Mouse (Mus musculus): ENCODE measurements around the gene Olfr548-ps1. TPM values are rescaled to one million over a fixed set of nuclear protein-coding genes. Genes with fewer than 3 reads are reported as not detected.

Olfr548-ps1 gene
- polyA plus RNA-seq, 1 experiment from 2014 or later, result not detected

- under 1% methylated on average over 54 of the region's 54 CpGs for WGBS
These were observed 27.8 kb upstream of the Olfr548-ps1 start for GRCm38 (mm10) chr7:102512814-102513435.

DNA sequence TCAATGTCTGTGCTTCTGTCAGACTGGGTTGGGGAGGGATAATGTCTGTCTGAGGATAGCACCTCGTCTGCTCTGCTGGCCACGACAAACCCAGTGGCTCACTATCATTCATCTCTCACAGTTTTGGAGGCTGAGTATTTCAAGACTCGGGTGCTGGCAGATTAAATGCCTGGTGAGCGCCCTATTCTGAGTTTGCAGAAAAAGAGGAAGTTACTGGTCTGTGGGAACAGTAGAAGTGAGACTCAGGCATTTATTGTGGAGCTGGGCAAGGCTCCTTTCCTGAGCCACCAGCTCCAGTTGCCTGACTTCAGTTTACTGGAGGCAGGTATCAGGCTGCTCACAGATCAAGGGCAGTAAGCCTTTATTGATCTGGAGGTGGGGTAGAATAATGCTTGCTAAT, 26.6 kb upstream of the Olfr548-ps1 start:
- Histone ChIP-seq H3K9ac (ENCODE audit: low read length) (no peak overlapping the region), H3K4me2 (ENCODE audit: low read depth, low read length, severe bottlenecking) (no peak overlapping the region), H3K27me3 (ENCODE audit: control insufficient read depth, insufficient read depth, low read length) (peaks cover 4% of the 10 kb centered on the region; the same call in 1 of the 2 replicates), H3K4me1 (replicated peaks; ENCODE audit: control insufficient read depth, insufficient read depth, low read length) (no peaks in the 10 kb centered on the region), H3K9me3 (ENCODE audit: control insufficient read depth, low read length) (no peaks in the 10 kb centered on the region), H3K4me3 (ENCODE audit: low read depth, low read length) (no peak overlapping the region), H3K36me3 (ENCODE audit: control insufficient read depth, insufficient read depth, low read length) (no peaks in the 10 kb centered on the region), H3K27ac (ENCODE audit: low read depth, low read length) (no peak overlapping the region)
- 81% methylated on average over 4 of the region's 4 CpGs for WGBS
- ATAC-seq (replicated peaks; ENCODE audit: low FRiP score), result no peak
- DNase-seq (ENCODE audit: low spot score), result no peak

More at GRCm38 (mm10) chr7:102512814-102513435, 27.8 kb upstream of the Olfr548-ps1 start:
- H3K4me1 ChIP-seq (replicated peaks; ENCODE audit: control insufficient read depth, insufficient read depth, low read length), result no peaks in the 10 kb centered on the region
- ATAC-seq (replicated peaks; ENCODE audit: low FRiP score) (peak; percentile 96), DNase-seq (ENCODE audit: low spot score) (peak; percentile 93)
- no peak overlapping the region for H3K27ac ChIP-seq (ENCODE audit: low read depth, low read length)
- H3K9ac ChIP-seq (ENCODE audit: low read length), result peak overlapping the region; percentile 69
- H3K27me3 ChIP-seq (ENCODE audit: control insufficient read depth, insufficient read depth, low read length), result peaks cover 4% of the 10 kb centered on the region; the same call in 1 of the 2 replicates
- no peaks in the 10 kb centered on the region for H3K36me3 ChIP-seq (ENCODE audit: control insufficient read depth, insufficient read depth, low read length)
- H3K4me3 ChIP-seq (ENCODE audit: low read depth, low read length), result peak overlapping the region; percentile 46
- peak overlapping the region; percentile 87 for H3K4me2 ChIP-seq (ENCODE audit: low read depth, low read length, severe bottlenecking)
- no peaks in the 10 kb centered on the region for H3K9me3 ChIP-seq (ENCODE audit: control insufficient read depth, low read length)

- peaks cover 4% of the 10 kb centered on the region; the same call in 1 of the 2 replicates for H3K27me3 ChIP-seq (ENCODE audit: control insufficient read depth, insufficient read depth, low read length)
- H3K27ac ChIP-seq (ENCODE audit: low read depth, low read length), result no peak overlapping the region
- no peak overlapping the region for H3K4me3 ChIP-seq (ENCODE audit: low read depth, low read length)
- no peak overlapping the region for H3K9ac ChIP-seq (ENCODE audit: low read length)
- H3K9me3 ChIP-seq (ENCODE audit: control insufficient read depth, low read length), result no peaks in the 10 kb centered on the region
- H3K4me1 ChIP-seq (replicated peaks; ENCODE audit: control insufficient read depth, insufficient read depth, low read length), result no peaks in the 10 kb centered on the region
- H3K36me3 ChIP-seq (ENCODE audit: control insufficient read depth, insufficient read depth, low read length), result no peaks in the 10 kb centered on the region
- DNase-seq (ENCODE audit: low spot score) (no peak), ATAC-seq (replicated peaks; ENCODE audit: low FRiP score) (no peak)
- no peak overlapping the region for H3K4me2 ChIP-seq (ENCODE audit: low read depth, low read length, severe bottlenecking)
- WGBS, result 89% methylated on average over 10 of the region's 10 CpGs
These were observed 24.2 kb upstream of the Olfr548-ps1 start for GRCm38 (mm10) chr7:102516261-102517050.

- no peak overlapping the region for H3K4me3 ChIP-seq (ENCODE audit: low read depth, low read length)
- peaks cover 4% of the 10 kb centered on the region; the same call in 1 of the 2 replicates for H3K27me3 ChIP-seq (ENCODE audit: control insufficient read depth, insufficient read depth, low read length)
- H3K9ac ChIP-seq (ENCODE audit: low read length), result no peak overlapping the region
- ATAC-seq (replicated peaks; ENCODE audit: low FRiP score), result no peak
- no peak overlapping the region for H3K4me2 ChIP-seq (ENCODE audit: low read depth, low read length, severe bottlenecking)
- DNase-seq (ENCODE audit: low spot score), result no peak
- no peak overlapping the region for H3K27ac ChIP-seq (ENCODE audit: low read depth, low read length)
- no peaks in the 10 kb centered on the region for H3K36me3 ChIP-seq (ENCODE audit: control insufficient read depth, insufficient read depth, low read length)
- 90% methylated on average over 2 of the region's 2 CpGs for WGBS
- no peaks in the 10 kb centered on the region for H3K9me3 ChIP-seq (ENCODE audit: control insufficient read depth, low read length)
- no peaks in the 10 kb centered on the region for H3K4me1 ChIP-seq (replicated peaks; ENCODE audit: control insufficient read depth, insufficient read depth, low read length)
These were observed 23.7 kb upstream of the Olfr548-ps1 start for GRCm38 (mm10) chr7:102517051-102517335.

GRCm38 (mm10) chr7:102529052-102529451, 11.6 kb upstream of the Olfr548-ps1 start:
- Histone ChIP-seq H3K9ac (ENCODE audit: low read length) (no peak overlapping the region), H3K4me3 (ENCODE audit: low read depth, low read length) (no peak overlapping the region), H3K27me3 (ENCODE audit: control insufficient read depth, insufficient read depth, low read length) (no peaks in the 10 kb centered on the region), H3K36me3 (ENCODE audit: control insufficient read depth, insufficient read depth, low read length) (no peaks in the 10 kb centered on the region), H3K27ac (ENCODE audit: low read depth, low read length) (no peak overlapping the region), H3K4me1 (replicated peaks; ENCODE audit: control insufficient read depth, insufficient read depth, low read length) (no peaks in the 10 kb centered on the region), H3K4me2 (ENCODE audit: low read depth, low read length, severe bottlenecking) (no peak overlapping the region), H3K9me3 (ENCODE audit: control insufficient read depth, low read length) (no peaks in the 10 kb centered on the region)
- DNase-seq (ENCODE audit: low spot score) (no peak), ATAC-seq (replicated peaks; ENCODE audit: low FRiP score) (no peak)
- WGBS, result 77% methylated on average over 1 of the region's 1 CpGs

DNA sequence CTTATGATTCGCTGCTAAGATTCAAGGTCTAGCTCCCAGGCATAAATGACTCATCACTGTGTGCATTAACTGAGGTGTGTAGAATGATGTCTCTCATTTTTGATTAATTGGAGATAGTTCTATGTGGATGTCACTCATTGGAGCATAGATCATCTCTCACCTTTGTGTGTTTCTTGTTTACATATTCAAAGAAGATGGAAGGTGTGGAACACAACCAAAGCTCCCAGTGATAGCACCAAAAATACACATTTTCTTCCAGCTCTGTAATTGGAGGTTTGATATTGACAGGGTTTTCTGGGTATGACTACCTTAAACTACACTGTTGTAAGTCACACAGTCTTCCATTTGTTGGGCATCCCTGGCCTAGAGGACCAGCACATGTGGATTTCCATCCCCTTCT, 6.2 kb upstream of the Olfr548-ps1 start, which contains the start of gene Olfr547:
TSS of gene Olfr547 (plus strand) at position 301 of the 400 bp plus-strand sequence.
- ATAC-seq (replicated peaks; ENCODE audit: low FRiP score), result no peak
- no peak for DNase-seq (ENCODE audit: low spot score)
- Histone ChIP-seq H3K27me3 (ENCODE audit: control insufficient read depth, insufficient read depth, low read length) (no peaks in the 10 kb centered on the region), H3K4me3 (ENCODE audit: low read depth, low read length) (no peak within 1 kb of the TSS), H3K36me3 (ENCODE audit: control insufficient read depth, insufficient read depth, low read length) (no peaks in the 10 kb centered on the region), H3K9me3 (ENCODE audit: control insufficient read depth, low read length) (no peaks in the 10 kb centered on the region), H3K4me1 (replicated peaks; ENCODE audit: control insufficient read depth, insufficient read depth, low read length) (no peaks in the 10 kb centered on the region), H3K9ac (ENCODE audit: low read length) (no peak within 1 kb of the TSS), H3K27ac (ENCODE audit: low read depth, low read length) (no peak within 1 kb of the TSS), H3K4me2 (ENCODE audit: low read depth, low read length, severe bottlenecking) (no peak within 1 kb of the TSS)
- WGBS, result 78% methylated on average over 1 of the region's 1 CpGs

GRCm38 (mm10) chr7:102541251-102541650, 555 bp downstream of the Olfr548-ps1 start:
- 71% methylated on average over 3 of the region's 3 CpGs for WGBS
- ATAC-seq (replicated peaks; ENCODE audit: low FRiP score) (no peak), DNase-seq (ENCODE audit: low spot score) (no peak)
- no peak overlapping the region for H3K4me3 ChIP-seq (ENCODE audit: low read depth, low read length)
- no peaks in the 10 kb centered on the region for H3K9me3 ChIP-seq (ENCODE audit: control insufficient read depth, low read length)
- H3K4me2 ChIP-seq (ENCODE audit: low read depth, low read length, severe bottlenecking), result no peak overlapping the region
- no peaks in the 10 kb centered on the region for H3K4me1 ChIP-seq (replicated peaks; ENCODE audit: control insufficient read depth, insufficient read depth, low read length)
- no peaks in the 10 kb centered on the region for H3K36me3 ChIP-seq (ENCODE audit: control insufficient read depth, insufficient read depth, low read length)
- H3K27ac ChIP-seq (ENCODE audit: low read depth, low read length), result no peak overlapping the region
- no peak overlapping the region for H3K9ac ChIP-seq (ENCODE audit: low read length)
- no peaks in the 10 kb centered on the region for H3K27me3 ChIP-seq (ENCODE audit: control insufficient read depth, insufficient read depth, low read length)

- H3K27me3 ChIP-seq (ENCODE audit: control insufficient read depth, insufficient read depth, low read length), result no peaks in the 10 kb centered on the region
- no peak within 1 kb of the TSS for H3K4me2 ChIP-seq (ENCODE audit: low read depth, low read length, severe bottlenecking)
- no peak within 1 kb of the TSS for H3K4me3 ChIP-seq (ENCODE audit: low read depth, low read length)
- no peak for DNase-seq (ENCODE audit: low spot score)
- H3K4me1 ChIP-seq (replicated peaks; ENCODE audit: control insufficient read depth, insufficient read depth, low read length), result no peaks in the 10 kb centered on the region
- no peak for ATAC-seq (replicated peaks; ENCODE audit: low FRiP score)
- WGBS, result 88% methylated on average over 3 of the region's 3 CpGs
- no peak within 1 kb of the TSS for H3K27ac ChIP-seq (ENCODE audit: low read depth, low read length)
- H3K9me3 ChIP-seq (ENCODE audit: control insufficient read depth, low read length), result no peaks in the 10 kb centered on the region
- no peak within 1 kb of the TSS for H3K9ac ChIP-seq (ENCODE audit: low read length)
- H3K36me3 ChIP-seq (ENCODE audit: control insufficient read depth, insufficient read depth, low read length), result no peaks in the 10 kb centered on the region
These were observed 8.9 kb downstream of the Olfr548-ps1 start, which contains the start of gene Olfr549 for GRCm38 (mm10) chr7:102549570-102549969. Olfr549 (plus strand) TSS chr7:102549870.
